Mouse (Mus musculus) myocyte (in vitro differentiated cells): Measurements from ENCODE around the gene Wfdc1. TPM values are rescaled to one million over a fixed set of nuclear protein-coding genes. Genes with fewer than 3 reads are reported as not detected.

Experiments used
- H3K27me3 ChIP-seq: one replicate; pipeline ENCODE4 v1.6.1; 2011; ENCODE audit not compliant: control insufficient read depth, insufficient read depth, insufficient read length
- H3K36me3 ChIP-seq: one replicate; pipeline ENCODE4 v1.6.1; 2011; ENCODE audit not compliant: control insufficient read depth, insufficient read depth
- H3K4me2 ChIP-seq: one replicate; pipeline ENCODE4 v1.6.1; 2011; ENCODE audit warnings: low read depth, control low read depth
- H3K4me3 ChIP-seq: one replicate; pipeline ENCODE4 v1.5.1; 2011; ENCODE audit warnings: mild to moderate bottlenecking, control low read depth, moderate library complexity
- H3K79me2 ChIP-seq: one replicate; pipeline ENCODE4 v1.6.1; 2011; ENCODE audit not compliant: control insufficient read depth, insufficient read depth
- H3ac ChIP-seq: one replicate; pipeline ENCODE4 v1.6.1; 2011; ENCODE audit not compliant: control insufficient read depth, insufficient read length
- CEBPB ChIP-seq: IDR thresholded peaks from 2 replicates; pipeline ENCODE4 v1.6.1; 2011; ENCODE audit warnings: mild to moderate bottlenecking, moderate library complexity; ENCODE audit not compliant: poor library complexity, insufficient read depth, severe bottlenecking
- E2F4 ChIP-seq: IDR thresholded peaks from one replicate; pipeline ENCODE4 v1.6.1; 2011; ENCODE audit warnings: mild to moderate bottlenecking, control low read depth, moderate library complexity; ENCODE audit not compliant: insufficient read depth
- MAX ChIP-seq: IDR thresholded peaks from one replicate; pipeline ENCODE4 v1.6.1; 2011; ENCODE audit warnings: low read depth, mild to moderate bottlenecking, control low read depth
- MYOD1 ChIP-seq, 3 experiments: IDR thresholded peaks; one replicate each; pipeline ENCODE4 v1.6.1; 2011; ENCODE audit warnings: control low read depth in 2 of 3, low read depth in 2 of 3, mild to moderate bottlenecking in 2 of 3, moderate library complexity in 1 of 3; ENCODE audit not compliant: insufficient read length in 2 of 3, control insufficient read depth in 1 of 3
- MYOG ChIP-seq, 3 experiments: IDR thresholded peaks; one replicate each; pipeline ENCODE4 v1.6.1; 2011; ENCODE audit warnings: control low read depth in 2 of 3, low read depth in 2 of 3, mild to moderate bottlenecking in 2 of 3; ENCODE audit not compliant: insufficient read length in 2 of 3, control insufficient read depth in 1 of 3, insufficient read depth in 1 of 3
- POLR2A ChIP-seq: IDR thresholded peaks from one replicate; pipeline ENCODE4 v1.6.1; 2011; ENCODE audit warnings: low read depth, mild to moderate bottlenecking, control low read depth, moderate library complexity; ENCODE audit not compliant: insufficient read length
- POLR2AphosphoS2 ChIP-seq: IDR thresholded peaks from one replicate; pipeline ENCODE4 v1.6.1; 2011; ENCODE audit warnings: low read depth, control low read depth; ENCODE audit not compliant: insufficient read length
- REST ChIP-seq: IDR thresholded peaks from one replicate; pipeline ENCODE4 v1.6.1; 2011; ENCODE audit warnings: mild to moderate bottlenecking, control low read depth, moderate library complexity; ENCODE audit not compliant: insufficient read depth, insufficient read length
- SRF ChIP-seq: IDR thresholded peaks from one replicate; pipeline ENCODE4 v1.6.1; 2011; ENCODE audit warnings: low read depth; ENCODE audit not compliant: control insufficient read depth, insufficient read length
- TCF12 ChIP-seq: IDR thresholded peaks from one replicate; pipeline ENCODE4 v1.6.1; 2011; ENCODE audit warnings: mild to moderate bottlenecking, control low read depth; ENCODE audit not compliant: poor library complexity, insufficient read depth, severe bottlenecking
- TCF3 ChIP-seq: IDR thresholded peaks from one replicate; pipeline ENCODE4 v1.6.1; 2011; ENCODE audit warnings: low read depth, control low read depth; ENCODE audit not compliant: insufficient read length
- USF1 ChIP-seq: IDR thresholded peaks from one replicate; pipeline ENCODE4 v1.6.1; 2011; ENCODE audit warnings: low read depth, mild to moderate bottlenecking, control low read depth, moderate library complexity
- polyA plus RNA-seq: library from polyadenylated mRNA; unstranded; fragments of >200 nt; fragmentation: generic; extraction: Trizol; gene quantifications from one replicate; pipeline ENCODE4 v1.2.1, GENCODE M21; 2012; ENCODE audit warnings: missing spikeins

The Wfdc1 gene
- polyA plus RNA-seq, 1 experiment: 1.1 TPM

DNA sequence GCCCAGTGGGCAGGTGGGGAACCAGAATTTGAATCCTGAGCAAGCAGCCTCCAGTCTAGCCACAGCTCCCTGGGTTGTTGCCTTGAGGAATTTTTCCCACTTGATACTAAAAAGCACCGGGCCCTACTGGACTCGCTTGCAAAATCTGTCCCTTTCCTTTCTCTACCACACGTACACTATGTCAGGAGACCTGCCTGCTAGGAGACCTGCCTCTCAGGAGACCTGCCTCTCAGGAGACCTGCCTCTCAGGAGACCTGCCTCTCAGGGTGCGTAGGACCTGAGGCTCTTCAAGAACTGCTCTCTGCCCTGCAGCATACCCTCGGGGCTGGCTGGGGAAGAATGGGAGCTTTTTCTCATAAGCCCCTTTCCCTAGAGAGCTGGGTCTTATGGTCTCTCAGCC lies 47.3 kb downstream of the Wfdc1 start:
- Histone ChIP-seq H3K79me2 (no peaks in the 10 kb centered on the region), H3K4me3 (no peak overlapping the region), H3K27me3 (no peaks in the 10 kb centered on the region), H3K36me3 (no peaks in the 10 kb centered on the region), H3K4me2 (no peak overlapping the region), H3ac (no peak overlapping the region)
- no peak for TF ChIP-seq TCF3
- no peak for TF ChIP-seq REST
- no peak for TF ChIP-seq CEBPB
- TF ChIP-seq POLR2AphosphoS2: no peak
- TF ChIP-seq USF1: no peak
- TF ChIP-seq POLR2A: no peak
- no peak for TF ChIP-seq SRF
- no peak for TF ChIP-seq MYOG (IDR thresholded peaks at IDR 0.05; ENCODE audit: control insufficient read depth in 1 of 3, insufficient read depth in 1 of 3, insufficient read length in 2 of 3, low read depth in 2 of 3)
- TF ChIP-seq MYOD1 (IDR thresholded peaks at IDR 0.05; ENCODE audit: control insufficient read depth in 1 of 3, insufficient read length in 2 of 3, low read depth in 2 of 3): no peak
- no peak for TF ChIP-seq MAX
- TF ChIP-seq E2F4: no peak
- no peak for TF ChIP-seq TCF12

- Histone ChIP-seq H3K36me3 (no peaks in the 10 kb centered on the region), H3K4me2 (peak overlapping the region; percentile 73), H3K79me2 (no peaks in the 10 kb centered on the region), H3ac (no peak overlapping the region), H3K27me3 (no peaks in the 10 kb centered on the region), H3K4me3 (no peak overlapping the region)
- no peak for TF ChIP-seq USF1
- peak; percentile 95 for TF ChIP-seq CEBPB
- no peak for TF ChIP-seq POLR2A
- no peak for TF ChIP-seq TCF3
Observed at GRCm38 (mm10) chr8:119715221-119715620, 49.1 kb downstream of the Wfdc1 start.

DNA sequence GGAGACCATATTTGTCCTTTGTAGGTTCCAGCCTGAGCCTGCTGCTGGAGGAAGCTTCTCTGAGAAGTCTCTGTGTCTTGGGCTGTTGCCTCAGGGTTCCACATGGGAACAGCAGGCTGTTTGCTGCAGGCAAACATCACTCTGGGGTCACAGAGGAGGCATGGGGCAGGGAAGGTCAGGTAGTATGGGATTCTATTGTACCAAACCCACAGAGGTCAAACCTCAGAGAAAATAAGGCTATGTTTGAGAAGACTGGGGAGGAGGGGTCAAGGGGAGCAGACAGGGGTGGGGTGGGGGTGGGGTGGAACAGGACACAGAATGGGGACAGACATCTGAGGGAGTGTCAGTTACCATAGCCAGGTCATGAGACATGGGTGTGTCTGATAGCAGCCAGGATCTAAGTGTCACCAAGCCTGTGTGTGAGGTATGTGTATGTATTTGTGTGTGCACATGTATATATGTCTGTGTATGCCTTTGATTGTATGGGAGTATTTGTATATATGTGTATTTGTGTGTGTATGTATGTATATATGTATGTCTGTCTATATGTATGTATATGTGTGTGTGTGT lies 50.6 kb downstream of the Wfdc1 start:
- no peak for TF ChIP-seq SRF
- Histone ChIP-seq H3K27me3 (no peaks in the 10 kb centered on the region), H3ac (no peak overlapping the region), H3K4me3 (no peak overlapping the region), H3K36me3 (no peaks in the 10 kb centered on the region), H3K79me2 (no peaks in the 10 kb centered on the region), H3K4me2 (no peak overlapping the region)

DNA sequence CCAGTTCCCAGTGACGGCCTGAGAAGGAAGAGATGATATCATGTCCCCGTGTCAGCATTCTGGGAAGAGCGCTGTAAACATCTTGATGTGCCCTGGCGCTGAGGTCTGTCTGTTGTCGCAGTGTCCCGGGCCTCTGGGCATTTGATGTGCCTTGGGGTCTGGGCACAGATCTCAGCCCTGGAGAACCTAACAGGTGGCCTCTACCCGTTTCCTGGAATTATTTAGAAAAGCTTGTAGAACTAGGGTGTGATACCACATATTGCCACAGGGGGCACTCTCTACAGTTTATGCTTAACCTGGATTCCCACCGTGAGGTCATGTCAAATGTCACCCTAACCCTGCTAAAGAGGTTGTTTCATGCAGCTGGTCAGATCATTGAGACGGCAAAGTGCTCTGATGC lies 51.6 kb downstream of the Wfdc1 start:
- no peak overlapping the region for H3K4me3 ChIP-seq
- no peaks in the 10 kb centered on the region for H3K79me2 ChIP-seq
- H3K36me3 ChIP-seq: no peaks in the 10 kb centered on the region
- TF ChIP-seq TCF3: no peak
- no peak for TF ChIP-seq CEBPB
- no peak for TF ChIP-seq MYOG (IDR thresholded peaks at IDR 0.05; ENCODE audit: control insufficient read depth in 1 of 3, insufficient read depth in 1 of 3, insufficient read length in 2 of 3, low read depth in 2 of 3)
- no peak overlapping the region for H3ac ChIP-seq
- no peak overlapping the region for H3K4me2 ChIP-seq
- no peaks in the 10 kb centered on the region for H3K27me3 ChIP-seq

- Histone ChIP-seq H3K36me3 (no peaks in the 10 kb centered on the region), H3K4me2 (no peak overlapping the region), H3K4me3 (no peak overlapping the region), H3ac (no peak overlapping the region), H3K79me2 (no peaks in the 10 kb centered on the region), H3K27me3 (no peaks in the 10 kb centered on the region)
- no peak for TF ChIP-seq MAX
- no peak for TF ChIP-seq SRF
- no peak for TF ChIP-seq USF1
- TF ChIP-seq CEBPB: no peak
- TF ChIP-seq TCF3: no peak
- no peak for TF ChIP-seq TCF12
- TF ChIP-seq MYOG (IDR thresholded peaks at IDR 0.05; ENCODE audit: control insufficient read depth in 1 of 3, insufficient read depth in 1 of 3, insufficient read length in 2 of 3, low read depth in 2 of 3): no peak
- TF ChIP-seq POLR2AphosphoS2: no peak
- TF ChIP-seq REST: no peak
- no peak for TF ChIP-seq POLR2A
- TF ChIP-seq MYOD1 (IDR thresholded peaks at IDR 0.05; ENCODE audit: control insufficient read depth in 1 of 3, insufficient read length in 2 of 3, low read depth in 2 of 3): no peak
- TF ChIP-seq E2F4: no peak
Observed at GRCm38 (mm10) chr8:119719011-119719501, 52.9 kb downstream of the Wfdc1 start.
